Mouse (Mus musculus) megakaryocyte, embryonic 14.5 days (primary cell): ENCODE measurements around the gene Spag5.

Experiments
- FLI1 ChIP-seq: IDR thresholded peaks from 2 replicates; pipeline ENCODE4 v1.6.1; 2012; ENCODE audit warnings: low read length, inconsistent platforms, mixed read lengths
- GATA1 ChIP-seq: IDR thresholded peaks from 3 replicates; pipeline ENCODE4 v1.6.1; 2012; ENCODE audit warnings: mixed read lengths, low read length, inconsistent platforms, borderline replicate concordance

DNA sequence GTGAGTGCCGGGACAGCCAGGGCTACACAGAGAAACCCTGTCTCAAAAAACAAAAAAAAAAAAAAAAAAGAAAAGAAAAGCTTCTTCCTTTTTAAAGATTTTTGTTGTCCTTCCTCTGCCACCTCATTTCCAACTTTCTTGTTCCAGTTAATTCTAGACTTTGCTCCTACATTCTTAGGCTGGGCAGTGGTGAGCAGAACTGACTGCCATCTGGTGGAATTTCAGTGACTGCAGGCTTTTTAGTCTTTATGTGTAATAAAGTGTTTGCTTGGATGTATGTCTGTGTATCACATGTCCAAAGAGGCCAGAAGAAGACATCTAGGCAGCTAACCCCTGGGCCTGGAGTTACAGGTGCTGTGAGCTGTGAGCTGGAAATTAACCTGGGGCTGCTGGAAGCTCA is 44.7 kb upstream of the Spag5 start:
- TF ChIP-seq GATA1: no peak
- TF ChIP-seq FLI1: no peak
